Mouse (Mus musculus): ENCODE results near the gene Serac1.

Serac1 gene

GRCm38 (mm10) chr17:6079287-6080122 lies at the start of gene Serac1, which contains the start of gene Gtf2h5:
Gene Serac1, minus strand, starts transcription at chr17:6079741.
Gene Gtf2h5, plus strand, starts transcription at chr17:6079786.
- peak; percentile 99 for DNase-seq (ENCODE audit: low spot score)

GRCm38 (mm10) chr17:6128039-6128438 lies 48.5 kb upstream of the Serac1 start:
- no peak for DNase-seq (ENCODE audit: low spot score)

GRCm38 (mm10) chr17:6125441-6125840 lies 45.9 kb upstream of the Serac1 start:
- DNase-seq (ENCODE audit: low spot score) = no peak

DNA sequence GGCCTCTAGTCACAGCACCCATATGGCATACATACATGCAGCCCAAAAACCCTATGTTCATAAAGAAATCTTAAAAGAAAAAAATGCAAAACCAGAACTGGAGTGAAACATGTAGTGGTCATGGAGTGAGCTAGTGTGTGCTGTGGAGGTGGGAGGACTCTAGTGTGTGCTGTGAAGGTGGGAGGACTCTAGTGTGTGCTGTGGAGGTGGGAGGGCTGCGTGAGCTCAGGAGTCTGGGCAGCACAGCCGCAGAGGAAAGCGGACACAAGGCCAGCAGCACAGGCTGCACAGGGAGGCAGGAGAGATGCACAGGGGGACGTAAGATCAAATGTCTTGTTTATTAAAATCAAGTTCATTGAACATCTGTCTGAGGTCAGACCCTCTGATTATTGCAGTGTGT lies 44.2 kb upstream of the Serac1 start:
- no peak for DNase-seq (ENCODE audit: low spot score)

GRCm38 (mm10) chr17:6118861-6119260 lies 39.3 kb upstream of the Serac1 start:
- no peak for DNase-seq (ENCODE audit: low spot score)

- no peak for DNase-seq (ENCODE audit: low spot score)
Observed at GRCm38 (mm10) chr17:6117917-6118316, 38.4 kb upstream of the Serac1 start.

GRCm38 (mm10) chr17:6117148-6117725 lies 37.7 kb upstream of the Serac1 start:
- DNase-seq (ENCODE audit: low spot score) = no peak

GRCm38 (mm10) chr17:6115085-6115484 lies 35.5 kb upstream of the Serac1 start:
- DNase-seq (ENCODE audit: low spot score) = no peak

GRCm38 (mm10) chr17:6113653-6114052 lies 34.1 kb upstream of the Serac1 start:
- DNase-seq (ENCODE audit: low spot score) = no peak

- no peak for DNase-seq (ENCODE audit: low spot score)
Observed at GRCm38 (mm10) chr17:6110956-6111355, 31.4 kb upstream of the Serac1 start.

DNA sequence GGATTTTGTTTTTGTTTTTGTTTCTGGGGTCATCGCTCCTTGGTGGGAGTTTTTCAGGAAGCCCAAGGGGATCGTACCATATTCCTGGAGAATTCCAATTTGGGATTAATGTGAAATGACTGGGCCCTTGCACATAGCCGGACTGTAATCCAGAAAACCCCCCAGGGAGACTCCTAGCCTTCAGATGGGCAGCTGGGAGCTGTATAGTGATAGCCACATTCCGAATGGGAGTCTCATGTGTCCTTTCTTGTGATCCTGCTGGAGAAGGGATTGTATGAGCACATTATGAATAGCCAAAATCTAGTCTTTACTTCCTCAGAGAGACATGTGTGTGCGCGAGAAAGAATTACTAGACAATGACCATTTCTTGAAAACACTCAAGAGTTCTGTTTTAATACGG lies 28.6 kb upstream of the Serac1 start:
- DNase-seq (ENCODE audit: low spot score) = no peak

GRCm38 (mm10) chr17:6107015-6107601 lies 27.6 kb upstream of the Serac1 start:
- DNase-seq (ENCODE audit: low spot score) = peak; percentile 2

DNA sequence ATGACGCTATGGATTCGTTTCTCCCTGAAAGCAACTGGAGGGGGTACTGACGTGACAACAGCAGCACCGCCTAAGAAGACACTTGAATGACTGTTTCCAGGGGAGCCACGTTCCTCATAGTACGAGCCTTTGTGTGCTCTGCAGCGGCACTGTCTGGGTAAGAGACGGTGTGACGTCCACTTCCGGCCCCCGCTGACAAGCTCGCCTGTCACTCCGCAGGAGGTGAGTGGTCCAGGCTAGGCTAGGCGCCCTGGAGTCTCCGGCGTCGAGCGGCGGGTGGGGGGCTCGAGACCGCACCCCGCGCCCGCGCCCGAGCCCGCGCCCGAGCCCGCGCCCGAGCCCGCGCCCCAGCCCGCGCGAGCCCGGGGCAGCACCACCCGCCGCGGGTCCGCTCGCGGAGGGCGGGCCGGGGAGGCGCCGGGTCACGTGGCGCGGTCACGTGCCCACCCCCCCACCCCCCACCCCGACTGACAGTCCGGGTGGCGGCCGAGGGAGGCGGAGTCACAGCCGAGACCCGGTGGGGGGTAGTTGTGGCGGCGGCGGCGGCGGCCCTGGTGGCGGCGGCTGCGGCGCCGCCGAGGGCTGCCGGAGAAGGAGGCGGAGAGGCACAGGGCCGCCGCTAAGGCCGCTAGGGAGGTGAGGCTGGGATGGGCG lies 26.9 kb upstream of the Serac1 start, which contains the start of gene Tulp4:
TSS of gene Tulp4 (plus strand) at position 77 of the 654 bp plus-strand sequence.
- peak; percentile 76 for DNase-seq (ENCODE audit: low spot score)

DNA sequence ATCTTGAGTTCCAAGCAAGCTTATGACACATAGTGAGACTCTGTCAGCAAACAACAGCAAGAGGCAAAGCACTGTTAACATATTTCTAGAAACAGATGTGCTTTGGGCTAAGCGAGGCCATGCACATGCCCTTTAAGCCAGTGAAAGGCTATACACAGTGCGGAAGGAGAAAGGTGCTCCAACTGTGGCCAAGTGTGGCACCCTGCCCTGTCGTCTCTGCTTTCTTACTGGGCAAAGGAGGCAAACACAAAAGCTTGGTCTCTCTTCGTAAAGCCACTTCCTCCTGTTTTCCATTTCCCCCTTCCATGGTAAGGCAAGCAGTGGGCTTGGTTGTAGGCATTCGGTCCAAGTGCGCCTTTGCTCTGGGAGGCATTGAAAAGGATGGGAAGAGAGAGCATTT lies 24.0 kb upstream of the Serac1 start:
- DNase-seq (ENCODE audit: low spot score) = no peak

GRCm38 (mm10) chr17:6102287-6102686 lies 22.7 kb upstream of the Serac1 start:
- DNase-seq (ENCODE audit: low spot score) = no peak

DNA sequence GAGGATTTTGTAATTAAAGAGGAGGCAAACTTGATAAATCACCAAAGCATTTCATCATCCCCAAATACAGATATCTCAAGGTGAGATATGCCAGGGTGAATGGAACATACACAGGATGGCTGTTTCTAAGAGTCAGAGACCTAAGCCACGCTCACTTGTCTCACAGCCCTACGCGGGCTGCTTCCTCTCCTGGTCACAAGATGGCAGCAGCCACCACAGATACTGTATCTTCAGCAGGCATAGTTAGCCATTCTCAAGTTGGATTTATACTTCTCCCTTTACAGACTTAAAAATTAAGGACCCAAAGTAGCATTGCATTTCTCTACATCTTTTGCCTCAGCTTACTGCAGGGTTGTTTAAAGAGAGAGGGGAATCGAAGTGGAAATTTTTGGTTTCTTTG lies 18.3 kb upstream of the Serac1 start:
- peak; percentile 25 for DNase-seq (ENCODE audit: low spot score)

GRCm38 (mm10) chr17:6095579-6095978 lies 16.0 kb upstream of the Serac1 start:
- no peak for DNase-seq (ENCODE audit: low spot score)

DNA sequence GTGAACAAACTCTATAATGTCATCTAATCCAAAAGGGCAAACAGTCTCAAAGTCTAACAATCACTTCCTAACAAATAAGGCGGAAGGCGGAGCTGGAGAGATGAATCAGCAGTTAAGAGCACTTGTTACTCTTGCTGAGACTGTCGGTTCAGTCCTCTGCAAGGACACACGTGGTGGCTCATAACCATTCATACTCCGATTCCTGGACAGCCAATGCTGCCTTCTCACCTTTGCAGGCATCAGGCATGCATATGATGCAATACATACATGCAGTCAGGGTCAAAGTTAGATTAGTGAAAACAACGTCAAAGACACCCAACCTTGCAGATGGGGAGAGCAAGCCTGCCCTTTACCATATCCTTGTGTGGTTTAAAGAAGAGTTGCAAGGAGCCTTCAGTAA lies 12.1 kb upstream of the Serac1 start:
- no peak for DNase-seq (ENCODE audit: low spot score)

DNA sequence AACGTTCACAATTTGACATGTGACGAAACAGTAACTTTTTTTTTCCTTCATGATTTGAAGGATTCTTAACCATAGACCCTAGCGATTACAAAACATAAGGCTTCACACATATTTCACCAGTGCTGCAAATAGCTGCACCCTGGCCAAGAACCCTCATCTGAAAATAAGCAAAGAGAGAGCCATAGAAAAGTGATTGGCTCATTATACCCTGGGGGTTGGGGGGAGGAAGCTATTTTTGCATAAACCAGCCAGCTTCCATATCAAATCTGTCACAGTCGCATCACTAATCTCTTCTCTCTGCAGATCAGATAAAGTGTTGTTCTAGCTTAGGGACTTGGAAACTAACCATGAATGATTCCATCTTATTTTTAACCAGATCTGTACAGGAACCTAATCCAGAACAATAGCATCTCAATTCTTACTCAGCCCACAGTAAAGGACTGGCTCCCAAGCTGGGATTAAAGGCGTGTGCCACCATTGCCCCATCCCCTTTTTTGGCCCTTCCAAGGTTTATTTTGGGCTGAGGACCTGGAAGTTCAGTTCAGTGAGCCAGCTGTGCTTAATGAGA lies 3.9 kb upstream of the Serac1 start:
- DNase-seq (ENCODE audit: low spot score) = no peak

DNA sequence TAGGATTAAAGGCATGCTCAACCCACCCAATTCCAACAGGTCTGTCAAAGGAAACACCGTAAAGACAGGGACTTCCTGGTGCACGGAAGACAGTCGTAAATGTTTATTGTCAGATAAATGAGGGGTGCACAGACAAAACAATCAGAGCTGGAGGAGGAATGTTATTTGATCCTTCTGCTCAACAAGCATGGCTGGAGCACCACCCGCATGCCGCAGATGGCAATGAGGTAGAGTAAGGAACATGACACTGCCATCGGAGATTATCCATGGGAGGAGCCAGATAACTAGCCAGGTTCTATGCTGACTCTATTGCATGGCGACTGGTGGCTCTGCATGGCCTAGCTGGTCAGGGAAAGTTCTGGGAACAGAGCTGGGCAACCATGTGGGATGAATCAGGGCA lies 6.1 kb downstream of the Serac1 start:
- no peak for DNase-seq (ENCODE audit: low spot score)

GRCm38 (mm10) chr17:6069866-6070265 lies 9.7 kb downstream of the Serac1 start:
- no peak for DNase-seq (ENCODE audit: low spot score)

DNA sequence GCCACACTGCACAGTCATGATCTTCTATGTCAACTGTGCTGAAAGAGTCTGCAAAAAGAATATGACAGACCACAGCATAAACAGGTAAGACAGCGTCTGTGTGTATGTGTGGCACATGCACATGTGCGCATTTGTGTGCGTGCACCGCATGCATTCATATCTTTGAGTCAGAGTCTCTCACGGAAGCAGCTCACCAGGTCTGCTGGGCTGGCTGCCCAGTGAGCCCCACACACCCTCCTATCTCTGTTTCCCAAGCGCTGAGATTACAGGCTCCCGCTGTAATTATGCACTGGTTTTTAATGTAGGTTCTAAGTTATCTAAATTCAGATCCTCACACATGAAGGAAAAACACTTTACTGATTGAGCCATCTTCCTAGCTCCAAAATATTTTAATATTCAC lies 11.9 kb downstream of the Serac1 start:
- no peak for DNase-seq (ENCODE audit: low spot score)
